Mouse (Mus musculus) midbrain, embryonic 12.5 days (tissue): Measurements from ENCODE around the gene Prnp. TPM values are rescaled to one million over a fixed set of nuclear protein-coding genes. Genes with fewer than 3 reads are reported as not detected.

ENCODE experiments used
- ATAC-seq: fragments of 200-750 bp; cut with Nextera tagmentation; 2 replicates; pipeline ENCODE4 v1.8.0; 2017; ENCODE audit warnings: low read depth, moderate TSS enrichment, moderate library complexity; ENCODE audit not compliant: low FRiP score
- H3K27ac ChIP-seq: fragments of 300-500 bp; sonication (generic); replicated peaks from 2 replicates; pipeline ENCODE4 v1.5.1; 2016; ENCODE audit warnings: mild to moderate bottlenecking
- H3K27me3 ChIP-seq: fragments of 300-500 bp; sonication (generic); 2 replicates; pipeline ENCODE4 v1.6.1; 2016; ENCODE audit warnings: mild to moderate bottlenecking
- H3K36me3 ChIP-seq: fragments of 300-500 bp; sonication (generic); 2 replicates; pipeline ENCODE4 v1.6.1; 2016
- H3K4me1 ChIP-seq: fragments of 300-500 bp; sonication (generic); 2 replicates; pipeline ENCODE4 v1.6.1; 2016
- H3K4me2 ChIP-seq: fragments of 300-500 bp; sonication (generic); replicated peaks from 2 replicates; pipeline ENCODE4 v1.6.1; 2016; ENCODE audit warnings: mild to moderate bottlenecking, moderate library complexity
- H3K4me3 ChIP-seq: fragments of 300-500 bp; sonication (generic); 2 replicates; pipeline ENCODE4 v1.5.1; 2016; ENCODE audit warnings: mild to moderate bottlenecking
- H3K9ac ChIP-seq: fragments of 300-500 bp; sonication (generic); replicated peaks from 2 replicates; pipeline ENCODE4 v1.6.1; 2016; ENCODE audit warnings: mild to moderate bottlenecking, moderate library complexity
- H3K9me3 ChIP-seq: fragments of 300-500 bp; sonication (generic); 2 replicates; pipeline ENCODE4 v1.6.1; 2016; ENCODE audit warnings: mild to moderate bottlenecking
- WGBS: fragments of 180-500 bp; shearing (Covaris S2); methylation state at CpG from one replicate; pipeline ENCODE4 v1.1.7; 2016; 5-methylcytosine and 5-hydroxymethylcytosine counted together
- polyA plus RNA-seq: library from polyadenylated mRNA; unstranded; fragments of >200 nt; fragmentation: Nextera tagmentation; extraction: Ambion mirVana; gene quantifications from 2 replicates; pipeline ENCODE4 v1.2.1, GENCODE M21; 2016

Prnp gene
- polyA plus RNA-seq, 1 experiment from 2014 or later: 58.9 TPM

DNA sequence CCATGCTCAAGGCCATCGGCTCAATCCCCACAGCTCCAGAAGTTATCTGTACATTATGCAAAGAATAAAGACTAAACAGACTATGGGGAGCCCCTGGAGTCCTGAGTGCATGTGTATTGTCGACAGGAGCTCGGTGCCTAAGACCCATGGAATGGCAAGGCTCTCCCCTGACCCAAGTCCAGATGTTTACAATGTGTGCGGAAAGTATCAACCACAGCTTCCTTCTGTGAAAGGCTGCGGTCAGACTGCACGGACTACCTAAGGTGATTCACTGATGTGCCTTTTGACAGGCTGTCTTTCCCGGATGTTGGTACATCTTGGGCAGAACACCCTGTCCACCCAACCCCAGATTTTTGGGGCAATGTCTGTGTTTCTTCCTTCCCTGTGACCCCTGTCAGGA, 21.5 kb upstream of the Prnp start:
- H3K27ac ChIP-seq: no peak overlapping the region
- H3K4me1 ChIP-seq: peaks cover 25% of the 10 kb centered on the region
- no peak for ATAC-seq
- no peak overlapping the region for H3K4me3 ChIP-seq
- no peak overlapping the region for H3K9ac ChIP-seq
- H3K27me3 ChIP-seq: no peaks in the 10 kb centered on the region
- no peaks in the 10 kb centered on the region for H3K9me3 ChIP-seq
- H3K4me2 ChIP-seq: no peak overlapping the region
- H3K36me3 ChIP-seq: no peaks in the 10 kb centered on the region
- 80% methylated on average over 7 of the region's 7 CpGs for WGBS

DNA sequence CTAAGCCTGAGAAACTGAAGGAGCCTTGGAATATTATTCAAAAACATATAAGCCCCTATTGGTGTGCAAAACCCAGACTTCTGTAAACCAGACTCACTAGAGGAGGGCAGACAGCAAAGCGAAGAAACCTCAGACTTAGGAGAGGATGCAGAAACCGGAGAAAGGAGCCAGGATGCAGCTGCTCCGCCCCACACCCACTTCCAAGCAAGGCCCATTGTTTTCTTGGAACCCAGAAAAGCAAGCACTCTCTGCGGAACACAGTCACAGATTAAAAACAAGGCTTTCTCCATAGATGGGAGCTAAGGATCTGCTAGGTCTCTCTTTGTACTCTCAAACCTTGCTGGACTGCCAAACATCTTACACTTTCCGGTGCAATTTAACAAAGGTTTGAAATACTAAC, 17.2 kb upstream of the Prnp start:
- Histone ChIP-seq H3K36me3 (no peaks in the 10 kb centered on the region), H3K27me3 (no peaks in the 10 kb centered on the region), H3K9ac (0 out of 2 replicates have a peak overlapping the region, but pooled peaks have one; percentile 24), H3K27ac (0 out of 2 replicates have a peak overlapping the region, but pooled peaks have one; percentile 20), H3K4me2 (no peak overlapping the region), H3K9me3 (no peaks in the 10 kb centered on the region), H3K4me1 (peaks cover 22% of the 10 kb centered on the region), H3K4me3 (no peak overlapping the region)
- 25% methylated on average over 5 of the region's 5 CpGs for WGBS
- no peak for ATAC-seq

DNA sequence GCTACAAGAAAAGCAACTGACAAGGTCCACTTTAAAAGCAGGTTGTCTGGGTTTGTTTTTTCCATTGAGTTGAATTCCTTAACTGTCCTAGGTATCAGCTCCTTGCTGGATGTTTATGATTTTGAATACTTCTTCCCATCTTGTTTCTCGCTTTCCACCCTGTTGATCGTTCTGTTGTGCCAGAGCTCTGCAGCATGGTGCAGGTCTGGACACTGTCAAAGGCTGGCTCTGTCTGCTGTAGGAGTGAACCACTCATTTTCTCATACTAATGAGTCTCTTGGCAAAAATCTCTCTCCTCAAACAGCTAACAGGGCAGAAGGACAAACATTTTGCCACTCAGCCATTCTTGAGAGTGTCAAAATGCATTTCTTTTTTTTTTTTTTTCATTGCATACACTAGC, 14.6 kb upstream of the Prnp start:
- peaks cover 12% of the 10 kb centered on the region for H3K4me1 ChIP-seq
- no peaks in the 10 kb centered on the region for H3K9me3 ChIP-seq
- no peak overlapping the region for H3K27ac ChIP-seq
- no peak overlapping the region for H3K9ac ChIP-seq
- H3K4me3 ChIP-seq: no peak overlapping the region
- ATAC-seq: no peak
- no peaks in the 10 kb centered on the region for H3K36me3 ChIP-seq
- H3K4me2 ChIP-seq: no peak overlapping the region
- H3K27me3 ChIP-seq: no peaks in the 10 kb centered on the region
- 84% methylated on average over 2 of the region's 2 CpGs for WGBS

DNA sequence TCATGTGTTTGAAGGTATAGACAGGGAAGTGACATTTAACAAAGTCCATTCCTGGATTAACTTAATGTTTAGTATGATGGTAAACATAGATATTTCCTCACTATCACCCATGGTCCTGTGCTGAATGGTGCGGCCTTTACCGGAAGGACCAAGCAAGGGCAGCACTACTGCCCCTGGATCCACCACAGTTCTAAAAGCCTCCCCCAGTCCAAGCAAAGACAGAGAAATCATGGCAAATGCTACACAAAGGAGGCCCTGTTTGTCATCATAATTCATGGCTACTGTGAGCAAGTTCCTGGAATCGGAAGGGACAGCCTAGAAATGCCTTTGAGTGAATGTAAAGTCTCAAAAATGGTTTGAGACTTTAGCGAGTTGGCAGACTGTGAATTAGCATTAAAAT, 13.7 kb upstream of the Prnp start:
- H3K4me2 ChIP-seq: no peak overlapping the region
- no peaks in the 10 kb centered on the region for H3K9me3 ChIP-seq
- no peak overlapping the region for H3K9ac ChIP-seq
- peaks cover 12% of the 10 kb centered on the region for H3K4me1 ChIP-seq
- H3K27ac ChIP-seq: no peak overlapping the region
- no peaks in the 10 kb centered on the region for H3K27me3 ChIP-seq
- no peaks in the 10 kb centered on the region for H3K36me3 ChIP-seq
- 97% methylated on average over 4 of the region's 4 CpGs for WGBS
- H3K4me3 ChIP-seq: no peak overlapping the region
- ATAC-seq: no peak

DNA sequence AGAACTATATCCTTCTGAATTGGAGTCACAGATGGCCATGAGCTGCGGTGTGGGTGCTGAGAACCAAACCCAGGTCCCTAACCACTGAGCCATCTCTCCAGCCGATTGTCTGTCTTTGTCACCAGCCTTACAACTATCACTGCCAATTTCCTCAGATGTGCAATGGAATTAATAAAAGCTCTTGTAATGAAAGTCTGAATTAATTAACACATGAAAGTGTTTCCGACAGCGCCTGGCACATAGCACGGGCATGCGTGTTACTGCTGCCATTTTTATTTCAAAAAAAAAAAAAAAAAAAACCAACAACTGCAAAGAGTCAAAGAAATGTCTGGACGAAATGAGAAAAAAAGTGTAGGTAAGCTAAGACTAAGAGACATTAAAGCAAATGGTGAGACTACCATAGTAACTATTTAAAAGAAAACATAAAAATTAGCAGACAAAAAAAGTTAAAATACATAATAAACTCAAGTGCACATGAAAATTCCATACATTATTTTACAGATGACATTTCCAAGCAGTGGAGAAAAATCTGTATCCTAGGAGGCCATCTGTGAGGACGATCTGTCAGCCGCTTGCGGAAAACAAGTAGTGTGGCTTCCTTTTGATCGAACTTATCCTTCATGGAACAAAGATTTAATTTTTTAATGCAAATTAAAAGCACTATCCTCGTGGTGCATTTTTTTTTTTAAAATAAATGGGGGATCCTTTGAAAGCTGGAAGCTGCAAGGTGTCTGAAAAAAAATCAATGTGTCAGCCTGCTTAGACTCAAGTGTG, 12.2 kb upstream of the Prnp start:
- Histone ChIP-seq H3K4me2 (no peak overlapping the region), H3K4me3 (no peak overlapping the region), H3K9ac (no peak overlapping the region), H3K27ac (no peak overlapping the region), H3K36me3 (no peaks in the 10 kb centered on the region), H3K27me3 (no peaks in the 10 kb centered on the region), H3K4me1 (peaks cover 4% of the 10 kb centered on the region), H3K9me3 (no peaks in the 10 kb centered on the region)
- ATAC-seq: no peak
- WGBS: 91% methylated on average over 12 of the region's 12 CpGs

DNA sequence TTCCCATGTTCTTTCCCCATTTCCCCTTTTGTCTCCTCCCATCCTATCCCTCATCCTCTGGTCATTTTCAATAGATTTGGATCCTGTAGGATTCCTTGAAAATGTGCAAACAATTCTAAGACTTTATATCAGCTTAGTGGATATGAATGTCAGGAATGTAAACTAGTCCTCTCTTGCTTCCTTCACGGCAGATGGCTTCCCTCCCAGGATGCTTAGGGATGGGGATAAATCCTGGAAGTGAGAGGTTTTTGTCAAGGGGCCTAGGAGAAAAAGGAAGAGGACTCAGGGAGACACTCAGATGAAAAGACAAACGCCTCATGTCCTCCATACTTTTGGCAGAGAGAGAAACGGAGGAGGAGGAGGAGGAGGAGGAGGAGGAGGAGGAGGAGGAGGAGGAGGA, 7.3 kb upstream of the Prnp start:
- ATAC-seq: no peak
- H3K4me3 ChIP-seq: no peak overlapping the region
- 47% methylated on average over 1 of the region's 3 CpGs for WGBS
- no peaks in the 10 kb centered on the region for H3K9me3 ChIP-seq
- H3K27ac ChIP-seq: no peak overlapping the region
- H3K9ac ChIP-seq: no peak overlapping the region
- H3K4me1 ChIP-seq: no peaks in the 10 kb centered on the region
- no peaks in the 10 kb centered on the region for H3K27me3 ChIP-seq
- no peak overlapping the region for H3K4me2 ChIP-seq
- no peaks in the 10 kb centered on the region for H3K36me3 ChIP-seq

DNA sequence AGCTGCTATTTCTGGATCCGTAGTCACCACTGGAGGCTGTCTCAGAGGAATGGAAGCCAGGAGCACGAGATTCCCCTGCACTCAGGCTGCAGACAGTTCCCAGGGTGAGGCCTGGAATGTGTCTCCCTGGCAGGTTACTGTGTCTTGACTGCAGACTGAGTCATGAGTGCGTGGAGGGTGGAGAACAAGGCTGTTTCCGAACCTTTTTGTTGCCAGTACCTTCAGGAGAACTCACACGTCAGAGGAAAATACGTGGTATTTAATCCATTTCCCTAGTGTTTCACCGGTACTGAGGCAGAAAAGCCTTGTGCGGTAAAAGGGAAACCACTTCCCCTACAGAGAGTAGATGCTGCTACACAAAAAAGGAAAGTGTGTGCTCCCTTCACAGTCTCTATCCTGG, 6.9 kb upstream of the Prnp start:
- Histone ChIP-seq H3K27ac (no peak overlapping the region), H3K9me3 (no peaks in the 10 kb centered on the region), H3K4me1 (no peaks in the 10 kb centered on the region), H3K4me2 (no peak overlapping the region), H3K9ac (no peak overlapping the region), H3K4me3 (no peak overlapping the region), H3K36me3 (no peaks in the 10 kb centered on the region), H3K27me3 (no peaks in the 10 kb centered on the region)
- WGBS: 55% methylated on average over 8 of the region's 8 CpGs
- ATAC-seq: no peak

DNA sequence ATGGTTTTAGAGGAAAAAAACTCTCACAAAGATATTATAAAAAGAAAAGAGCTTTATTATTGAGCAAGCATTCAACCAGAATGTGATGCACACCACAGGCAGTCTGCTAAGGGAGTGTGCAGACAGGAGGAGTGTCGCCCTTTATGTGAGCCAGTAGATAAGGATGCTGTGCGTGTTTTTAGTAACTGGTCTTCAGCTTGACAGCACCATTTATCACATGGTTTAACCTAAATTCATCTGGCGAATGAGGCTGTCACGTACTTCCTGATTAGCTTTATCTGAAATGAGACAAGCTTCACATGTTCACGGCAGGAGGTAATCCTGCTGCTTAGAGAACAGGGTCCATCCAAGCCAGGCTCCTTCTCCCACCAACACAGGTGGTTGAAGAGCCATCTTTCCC, 4.7 kb upstream of the Prnp start:
- H3K27me3 ChIP-seq: no peaks in the 10 kb centered on the region
- no peaks in the 10 kb centered on the region for H3K4me1 ChIP-seq
- H3K36me3 ChIP-seq: no peaks in the 10 kb centered on the region
- H3K4me2 ChIP-seq: no peak overlapping the region
- H3K27ac ChIP-seq: no peak overlapping the region
- 66% methylated on average over 5 of the region's 5 CpGs for WGBS
- no peak for ATAC-seq
- H3K9me3 ChIP-seq: no peaks in the 10 kb centered on the region
- H3K9ac ChIP-seq: no peak overlapping the region
- H3K4me3 ChIP-seq: no peak overlapping the region

DNA sequence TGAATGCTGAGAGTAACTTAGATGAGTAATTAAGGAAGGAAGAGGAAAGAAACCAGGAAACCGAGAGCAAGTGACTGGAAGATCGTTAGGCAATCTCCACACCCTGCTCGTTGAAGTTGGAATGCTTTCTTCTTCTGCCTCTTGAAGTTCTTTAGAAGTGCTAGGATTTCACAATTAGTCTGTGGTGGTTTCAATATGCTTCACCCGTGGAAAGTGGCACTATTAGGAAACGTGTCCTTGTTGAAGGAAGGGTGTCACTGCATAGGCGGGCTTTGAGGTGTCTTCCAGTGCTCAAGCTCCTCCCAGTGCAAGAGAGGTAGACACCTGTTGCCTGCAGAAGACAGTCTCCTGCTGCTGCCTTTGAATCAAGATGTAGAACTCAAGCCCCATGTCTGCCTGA, 4.0 kb upstream of the Prnp start:
- H3K9me3 ChIP-seq: no peaks in the 10 kb centered on the region
- WGBS: 83% methylated on average over 6 of the region's 6 CpGs
- no peak for ATAC-seq
- no peak overlapping the region for H3K27ac ChIP-seq
- no peak overlapping the region for H3K9ac ChIP-seq
- H3K4me2 ChIP-seq: no peak overlapping the region
- H3K36me3 ChIP-seq: no peaks in the 10 kb centered on the region
- H3K27me3 ChIP-seq: no peaks in the 10 kb centered on the region
- no peak overlapping the region for H3K4me3 ChIP-seq
- peaks cover 2% of the 10 kb centered on the region; the same call in 1 of the 2 replicates for H3K4me1 ChIP-seq

DNA sequence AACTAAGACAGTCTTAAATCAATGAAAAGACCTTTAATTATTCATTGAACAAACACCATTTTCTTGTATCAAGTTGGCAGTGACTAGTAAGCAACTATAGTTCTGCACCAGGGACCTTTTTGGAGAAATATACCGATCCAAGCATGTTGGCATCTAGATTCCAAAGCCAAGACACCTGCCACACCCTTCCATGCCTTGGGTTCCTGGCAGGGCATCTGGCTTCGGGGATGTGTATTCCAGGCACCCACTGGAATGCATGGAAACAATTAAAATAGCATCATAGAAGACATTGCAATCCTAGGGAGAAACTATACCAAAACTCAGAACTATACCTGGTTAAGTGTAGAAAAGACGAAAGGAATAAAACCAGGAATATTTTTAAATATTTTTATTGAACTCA, 3.5 kb upstream of the Prnp start:
- H3K27me3 ChIP-seq: no peaks in the 10 kb centered on the region
- no peak overlapping the region for H3K9ac ChIP-seq
- no peaks in the 10 kb centered on the region for H3K36me3 ChIP-seq
- no peak overlapping the region for H3K4me3 ChIP-seq
- H3K27ac ChIP-seq: no peak overlapping the region
- no peak for ATAC-seq
- no peaks in the 10 kb centered on the region for H3K9me3 ChIP-seq
- peaks cover 7% of the 10 kb centered on the region for H3K4me1 ChIP-seq
- H3K4me2 ChIP-seq: no peak overlapping the region
- 91% methylated on average over 3 of the region's 3 CpGs for WGBS

DNA sequence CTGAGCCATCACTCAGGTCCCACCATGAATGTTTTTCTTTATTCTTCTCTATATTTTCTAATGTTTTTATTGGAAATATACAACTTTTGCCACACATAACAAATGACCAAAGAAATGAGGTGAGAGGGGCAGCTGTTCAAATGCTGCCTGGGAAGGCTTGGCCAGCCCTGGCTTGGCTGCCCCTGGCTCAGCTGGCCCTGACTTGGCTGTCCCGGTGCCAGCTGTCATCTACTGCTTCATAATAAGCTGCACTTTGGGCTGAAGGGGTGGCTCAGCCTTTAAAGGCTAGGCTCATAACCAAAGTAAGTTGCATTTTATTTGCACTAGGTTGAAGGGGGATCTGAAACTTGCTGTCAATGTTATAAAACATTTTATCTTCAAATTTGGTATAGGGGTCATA, 2.9 kb upstream of the Prnp start:
- Histone ChIP-seq H3K27ac (no peak overlapping the region), H3K36me3 (no peaks in the 10 kb centered on the region), H3K9ac (no peak overlapping the region), H3K4me1 (peaks cover 12% of the 10 kb centered on the region), H3K27me3 (no peaks in the 10 kb centered on the region), H3K4me3 (no peak overlapping the region), H3K9me3 (no peaks in the 10 kb centered on the region), H3K4me2 (no peak overlapping the region)
- no peak for ATAC-seq
- 78% methylated on average over 1 of the region's 1 CpGs for WGBS

DNA sequence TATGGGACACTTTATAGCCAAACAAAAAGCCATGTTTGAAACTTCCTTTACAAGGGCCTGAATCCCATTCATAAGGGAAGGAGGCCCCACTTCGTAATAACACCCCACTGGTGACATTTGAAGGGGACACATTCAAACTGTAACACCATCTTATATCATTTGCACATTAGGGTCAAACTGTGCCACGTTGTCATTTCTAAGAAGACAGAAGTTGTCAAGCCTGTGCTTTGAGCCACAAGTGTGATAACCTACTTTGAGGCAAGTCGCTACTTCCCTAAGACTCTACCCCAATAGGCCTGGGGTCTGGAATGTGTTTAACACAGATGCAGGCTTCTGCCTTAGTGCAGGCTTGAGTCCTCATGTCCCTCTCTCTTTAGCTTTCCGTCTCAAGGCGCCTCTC, 2.4 kb upstream of the Prnp start:
- WGBS: 89% methylated on average over 5 of the region's 5 CpGs

DNA sequence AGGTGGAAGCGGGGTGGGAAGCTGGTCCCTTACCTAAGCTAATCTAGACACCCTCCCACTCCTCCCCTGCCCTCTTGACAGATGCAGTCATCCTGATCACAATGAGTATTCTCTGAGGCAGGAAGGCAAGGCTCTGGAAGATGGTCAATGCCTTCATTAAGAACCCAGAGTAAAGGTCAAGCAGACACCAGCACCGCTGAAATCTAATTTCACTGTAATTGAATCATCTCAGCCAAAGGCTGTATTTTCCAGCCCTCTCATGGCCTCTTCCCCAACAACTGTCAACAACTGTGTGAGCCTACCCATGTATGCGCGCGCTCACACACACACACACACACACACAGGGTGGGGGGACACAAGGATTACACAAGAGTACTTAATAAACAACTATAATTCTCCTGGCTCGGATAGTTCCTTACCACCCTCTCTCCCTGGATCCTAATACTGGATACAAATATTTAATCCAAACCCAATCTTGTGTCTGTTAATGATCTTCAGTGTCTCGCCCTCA, 1.3 kb upstream of the Prnp start:
- H3K27ac ChIP-seq: no peak overlapping the region
- no peak overlapping the region for H3K4me3 ChIP-seq
- no peak for ATAC-seq
- no peak overlapping the region for H3K4me2 ChIP-seq
- H3K9me3 ChIP-seq: no peaks in the 10 kb centered on the region
- no peaks in the 10 kb centered on the region for H3K36me3 ChIP-seq
- no peak overlapping the region for H3K9ac ChIP-seq
- H3K27me3 ChIP-seq: no peaks in the 10 kb centered on the region
- 79% methylated on average over 7 of the region's 7 CpGs for WGBS
- peaks cover 14% of the 10 kb centered on the region for H3K4me1 ChIP-seq

More for the DNA sequence above, 2.4 kb upstream of the Prnp start:
- no peak overlapping the region for H3K9ac ChIP-seq
- H3K27me3 ChIP-seq: no peaks in the 10 kb centered on the region
- no peaks in the 10 kb centered on the region for H3K36me3 ChIP-seq
- no peak overlapping the region for H3K4me3 ChIP-seq
- no peaks in the 10 kb centered on the region for H3K9me3 ChIP-seq
- peaks cover 12% of the 10 kb centered on the region for H3K4me1 ChIP-seq
- no peak overlapping the region for H3K27ac ChIP-seq
- no peak overlapping the region for H3K4me2 ChIP-seq
- ATAC-seq: no peak
